18 mouse cellular contexts compared by ENCODE assay signal in the genomic region with DNA sequence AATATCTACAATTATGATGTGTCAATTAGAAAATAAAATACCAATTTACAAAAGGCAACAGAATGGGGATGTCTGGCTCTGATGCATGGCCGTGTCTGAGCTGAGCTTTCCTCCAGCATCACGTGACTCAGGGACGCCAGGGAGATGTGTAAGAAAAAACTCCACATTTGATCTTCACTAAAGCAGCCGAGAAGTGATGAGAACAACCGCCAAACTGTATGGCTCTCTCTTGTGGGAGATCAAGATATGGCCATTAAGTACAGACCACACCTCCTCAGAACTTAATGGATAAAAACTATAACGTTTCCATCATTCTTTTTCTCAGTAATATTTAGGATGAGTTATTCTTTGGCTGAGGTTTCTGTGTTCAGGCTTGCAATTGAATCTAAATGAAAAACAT. TPM values are rescaled to one million over a fixed set of nuclear protein-coding genes. Genes with fewer than 3 reads are reported as not detected.
DNase-seq lines count a peak whose midpoint lies in the region; ATAC-seq and TF ChIP-seq lines count a peak whose summit lies in the region.
"Had no signal": no experiment of that assay in that cellular context is flagged by ENCODE, and none has a peak within 500 bp of the region (broad histone marks: within the 10 kb centered on the region; RNA-seq: fewer than 3 reads in every experiment).

No protein-coding gene starts in this region.

- no peak overlapping the region for H3K27ac ChIP-seq in lung, embryonic 14.5 days (ENCODE audit: low read depth)
- H3K27ac ChIP-seq in embryonic facial prominence, embryonic 11.5 days (replicated peaks; ENCODE audit: low read depth, low read length): no peak overlapping the region
- peak overlapping the region; percentile 79; the same call in 1 of the 2 replicates for H3K27ac ChIP-seq in limb, embryonic 15.5 days
- H3K27ac ChIP-seq in kidney, embryonic 15.5 days: no peak overlapping the region
- H3K27ac ChIP-seq: hindbrain, embryonic 15.5 days had no signal

- no peak overlapping the region for H3K4me2 ChIP-seq in lung, embryonic 14.5 days
- H3K4me2 ChIP-seq in embryonic facial prominence, embryonic 11.5 days (ENCODE audit: low read depth, low read length): no peak overlapping the region
- no peak overlapping the region for H3K4me2 ChIP-seq in limb, embryonic 15.5 days
- no peak overlapping the region for H3K4me2 ChIP-seq in myocyte (ENCODE audit: low read depth)
- no peak overlapping the region for H3K4me2 ChIP-seq in kidney, embryonic 15.5 days
- H3K4me2 ChIP-seq: hindbrain, embryonic 15.5 days had no signal

- DNase-seq in lung, embryonic 14.5 days: peak; percentile 46
- no peak for DNase-seq in lung, postnatal 36 days
- DNase-seq in embryonic facial prominence, embryonic 11.5 days (ENCODE audit: low spot score): peak; percentile 54
- no peak for DNase-seq in Muller cell, postnatal 12 days (ENCODE audit: inconsistent ontology term)
- no peak for DNase-seq in layer of hippocampus, postnatal 25 days (ENCODE audit: extremely low spot score in 1 of 2, low spot score in 1 of 2)
- DNase-seq: cerebellum, postnatal 10 days; kidney, adult 9 months; layer of hippocampus, adult 9-11 months; midbrain, embryonic 14.5 days; thymus, adult 18-20 months had no signal

- no peak for TF ChIP-seq POLR2A in myocyte (IDR thresholded peaks at IDR 0.05; ENCODE audit: insufficient read length, low read depth)

- peak; percentile 68 for ATAC-seq in lung, embryonic 14.5 days (ENCODE audit: insufficient read depth)
- ATAC-seq in embryonic facial prominence, embryonic 11.5 days (replicated peaks; ENCODE audit: insufficient number of reproducible peaks, low FRiP score, low TSS enrichment, low read depth): no peak; the same call in 1 of the 2 replicates
- peak; percentile 48; the same call in 1 of the 2 replicates for ATAC-seq in limb, embryonic 15.5 days (ENCODE audit: insufficient number of reproducible peaks, low FRiP score, low TSS enrichment, low read depth)
- no peak for ATAC-seq in kidney, embryonic 15.5 days (replicated peaks; ENCODE audit: low FRiP score)
- ATAC-seq: Patski had no signal

- no peaks in the 10 kb centered on the region for H3K79me2 ChIP-seq in myocyte (ENCODE audit: control insufficient read depth, insufficient read depth)

- no peak overlapping the region for H3ac ChIP-seq in myocyte (ENCODE audit: control insufficient read depth, insufficient read length)

- H3K9ac ChIP-seq in lung, embryonic 14.5 days: no peak overlapping the region
- no peak overlapping the region for H3K9ac ChIP-seq in embryonic facial prominence, embryonic 11.5 days (replicated peaks; ENCODE audit: low read length)
- no peak overlapping the region for H3K9ac ChIP-seq in limb, embryonic 15.5 days
- H3K9ac ChIP-seq in kidney, embryonic 15.5 days: no peak overlapping the region
- H3K9ac ChIP-seq: hindbrain, embryonic 15.5 days had no signal

- no peaks in the 10 kb centered on the region for H3K27me3 ChIP-seq in lung, embryonic 14.5 days (ENCODE audit: insufficient read depth, low read length)
- H3K27me3 ChIP-seq in embryonic facial prominence, embryonic 11.5 days (ENCODE audit: control insufficient read depth, insufficient read depth, low read length): no peaks in the 10 kb centered on the region
- H3K27me3 ChIP-seq in limb, embryonic 15.5 days: no peaks in the 10 kb centered on the region
- no peaks in the 10 kb centered on the region for H3K27me3 ChIP-seq in myocyte (ENCODE audit: control insufficient read depth, insufficient read depth, insufficient read length)
- 0 out of 2 replicates have a peak, but pooled peaks cover 6% of the 10 kb centered on the region for H3K27me3 ChIP-seq in kidney, embryonic 15.5 days
- H3K27me3 ChIP-seq: hindbrain, embryonic 15.5 days had no signal

- WGBS in lung, embryonic 14.5 days: 33% methylated on average over 6 of the region's 6 CpGs
- 40% methylated on average over 6 of the region's 6 CpGs for WGBS in embryonic facial prominence, embryonic 11.5 days
- WGBS in limb, embryonic 15.5 days: 26% methylated on average over 6 of the region's 6 CpGs
- WGBS in kidney, embryonic 15.5 days: 61% methylated on average over 6 of the region's 6 CpGs

- no peaks in the 10 kb centered on the region for H3K9me3 ChIP-seq in lung, embryonic 14.5 days (ENCODE audit: low read depth, low read length)
- H3K9me3 ChIP-seq in embryonic facial prominence, embryonic 11.5 days (replicated peaks; ENCODE audit: control insufficient read depth, low read length): no peaks in the 10 kb centered on the region
- H3K9me3 ChIP-seq in limb, embryonic 15.5 days: no peaks in the 10 kb centered on the region
- no peaks in the 10 kb centered on the region for H3K9me3 ChIP-seq in kidney, embryonic 15.5 days (replicated peaks)
- H3K9me3 ChIP-seq: hindbrain, embryonic 15.5 days had no signal

- TF ChIP-seq CTCF in lung, embryonic 14.5 days (IDR thresholded peaks at IDR 0.05; ENCODE audit: low read depth): no peak

- no peaks in the 10 kb centered on the region for H3K36me3 ChIP-seq in lung, embryonic 14.5 days (ENCODE audit: insufficient read depth)
- H3K36me3 ChIP-seq in embryonic facial prominence, embryonic 11.5 days (replicated peaks; ENCODE audit: control insufficient read depth, insufficient read depth, low read depth, low read length): no peaks in the 10 kb centered on the region
- no peaks in the 10 kb centered on the region for H3K36me3 ChIP-seq in limb, embryonic 15.5 days
- peaks cover 14% of the 10 kb centered on the region for H3K36me3 ChIP-seq in myocyte (ENCODE audit: control insufficient read depth, insufficient read depth)
- no peaks in the 10 kb centered on the region for H3K36me3 ChIP-seq in kidney, embryonic 15.5 days
- H3K36me3 ChIP-seq: hindbrain, embryonic 15.5 days had no signal

- no peaks in the 10 kb centered on the region for H3K4me1 ChIP-seq in lung, embryonic 14.5 days (ENCODE audit: insufficient read depth)
- no peaks in the 10 kb centered on the region for H3K4me1 ChIP-seq in embryonic facial prominence, embryonic 11.5 days (ENCODE audit: control insufficient read depth, insufficient read depth, low read length)
- peaks cover 9% of the 10 kb centered on the region for H3K4me1 ChIP-seq in limb, embryonic 15.5 days
- H3K4me1 ChIP-seq in kidney, embryonic 15.5 days: no peaks in the 10 kb centered on the region
- H3K4me1 ChIP-seq: hindbrain, embryonic 15.5 days had no signal

- no peak overlapping the region for H3K4me3 ChIP-seq in lung, embryonic 14.5 days (ENCODE audit: low read depth, low read length)
- H3K4me3 ChIP-seq in embryonic facial prominence, embryonic 11.5 days (ENCODE audit: low read depth, low read length): no peak overlapping the region
- no peak overlapping the region for H3K4me3 ChIP-seq in limb, embryonic 15.5 days
- H3K4me3 ChIP-seq in myocyte: no peak overlapping the region
- H3K4me3 ChIP-seq in kidney, embryonic 15.5 days (replicated peaks): no peak overlapping the region
- H3K4me3 ChIP-seq: hindbrain, embryonic 15.5 days had no signal

TF ChIP-seq in myocyte, 11 proteins besides CTCF, POLR2A, EP300 and RAD21:
- TF ChIP-seq USF1 (IDR thresholded peaks at IDR 0.05; ENCODE audit: low read depth) (peak; percentile 60), MYOD1 (IDR thresholded peaks at IDR 0.05; ENCODE audit: control insufficient read depth in 1 of 3, insufficient read length in 2 of 3, low read depth in 2 of 3) (no peak)

RNA-seq across cellular contexts. Expression of a gene that starts 11.6 kb away (rescaled TPM):
- 0.05 and 0.11 TPM in 2 replicates for polyA plus RNA-seq in lung, embryonic 14.5 days (2014; fragmentation: Nextera tagmentation; extraction: Ambion mirVana)
- polyA plus RNA-seq in embryonic facial prominence, embryonic 11.5 days (2014; fragmentation: Nextera tagmentation; extraction: Ambion mirVana): 0.15 and 0.20 TPM in 2 replicates
- 1.3 and 1.5 TPM in 2 replicates for polyA plus RNA-seq in limb, embryonic 15.5 days (2015; fragmentation: Nextera tagmentation; extraction: Ambion mirVana)
- polyA plus RNA-seq in myocyte (2012; fragmentation: generic; extraction: Trizol): 2.9 TPM
- polyA plus RNA-seq in kidney, embryonic 15.5 days (2015; fragmentation: Nextera tagmentation; extraction: Ambion mirVana): 0.05 and 0.10 TPM in 2 replicates
- not detected for total RNA-seq in layer of hippocampus, postnatal 25 days (2021)
- total RNA-seq: granulocyte monocyte progenitor cell, adult 5-6 weeks had no signal
- polyA plus RNA-seq: heart, embryonic 16.5 days; hindbrain, embryonic 15.5 days; midbrain, embryonic 14.5 days; neural tube, embryonic 14.5 days; Patski had no signal

RNA-seq across cellular contexts. Expression of a gene that starts 29.0 kb away (rescaled TPM):
- polyA plus RNA-seq in lung, embryonic 14.5 days (2014; fragmentation: Nextera tagmentation; extraction: Ambion mirVana): 55.1 and 59.7 TPM in 2 replicates
- 99.1 and 99.3 TPM in 2 replicates for polyA plus RNA-seq in embryonic facial prominence, embryonic 11.5 days (2014; fragmentation: Nextera tagmentation; extraction: Ambion mirVana)
- polyA plus RNA-seq in limb, embryonic 15.5 days (2015; fragmentation: Nextera tagmentation; extraction: Ambion mirVana): 95.9 and 103 TPM in 2 replicates
- 16.4 TPM for polyA plus RNA-seq in myocyte (2012; fragmentation: generic; extraction: Trizol)
- polyA plus RNA-seq in kidney, embryonic 15.5 days (2015; fragmentation: Nextera tagmentation; extraction: Ambion mirVana): 43.3 and 45.1 TPM in 2 replicates
- 10 to 100 TPM; 17.8 to 17.9 TPM for total RNA-seq in layer of hippocampus, postnatal 25 days (2021)

Comparison
In these comparisons a context has a peak if more than half of its experiments do, and no peak if none do; other contexts are left out.
1. DNase-seq: peak in lung, embryonic 14.5 days (single experiment) and embryonic facial prominence, embryonic 11.5 days (single experiment); none in lung, postnatal 36 days (single experiment), Muller cell, postnatal 12 days (single experiment) and layer of hippocampus, postnatal 25 days (0 of 2).
2. ATAC-seq: peak in lung, embryonic 14.5 days (single experiment) and limb, embryonic 15.5 days (single experiment); none in embryonic facial prominence, embryonic 11.5 days (single experiment) and kidney, embryonic 15.5 days (single experiment).